23 mouse cellular contexts compared by ENCODE assay signal in genomic region chr13:57702966-57703365, GRCm38 (mm10).
"Had no signal": no experiment of that assay in that cellular context is flagged by ENCODE, and none has a peak within 500 bp of the region (broad histone marks: within the 10 kb centered on the region; RNA-seq: fewer than 3 reads in every experiment).

No protein-coding gene starts in this region.

- H3K4me3 ChIP-seq: embryonic facial prominence, embryonic 10.5 days; embryonic facial prominence, embryonic 12.5 days; embryonic facial prominence, embryonic 13.5 days; embryonic facial prominence, embryonic 15.5 days; erythroblast, embryonic 14.5 days; forebrain, embryonic 10.5 days; forebrain, embryonic 12.5 days; forebrain, embryonic 13.5 days; forebrain, embryonic 15.5 days; gastrocnemius, adult 2 months; heart, adult 2 months; heart, embryonic 10.5 days had no signal

- DNase-seq: cerebellum, adult 9-10 months; cerebellum, adult 9-11 months; cerebellum, postnatal 36 days; embryo, embryonic 11 days; forebrain, postnatal 0 days; gastrocnemius, adult 2 months; gastrocnemius, postnatal 10 days; gastrocnemius, postnatal 14 days; gastrocnemius, postnatal 25 days; gastrocnemius, postnatal 36 days; heart, adult 11 months; heart, adult 18-20 months; heart, adult 2 months had no signal

- H3K4me1 ChIP-seq: embryonic facial prominence, embryonic 10.5 days; embryonic facial prominence, embryonic 12.5 days; embryonic facial prominence, embryonic 13.5 days; embryonic facial prominence, embryonic 15.5 days; forebrain, embryonic 15.5 days; heart, embryonic 10.5 days had no signal

- H3K27ac ChIP-seq: embryonic facial prominence, embryonic 10.5 days; embryonic facial prominence, embryonic 12.5 days; embryonic facial prominence, embryonic 13.5 days; embryonic facial prominence, embryonic 15.5 days; forebrain, embryonic 10.5 days; forebrain, embryonic 12.5 days; forebrain, embryonic 13.5 days; forebrain, embryonic 15.5 days; gastrocnemius, adult 2 months; heart, adult 2 months; heart, embryonic 10.5 days had no signal

- H3K27me3 ChIP-seq: embryonic facial prominence, embryonic 12.5 days; embryonic facial prominence, embryonic 13.5 days; embryonic facial prominence, embryonic 15.5 days; forebrain, embryonic 13.5 days; forebrain, embryonic 15.5 days had no signal
